Comparison of ENCODE assay signal across 11 mouse cellular contexts in the genomic region with DNA sequence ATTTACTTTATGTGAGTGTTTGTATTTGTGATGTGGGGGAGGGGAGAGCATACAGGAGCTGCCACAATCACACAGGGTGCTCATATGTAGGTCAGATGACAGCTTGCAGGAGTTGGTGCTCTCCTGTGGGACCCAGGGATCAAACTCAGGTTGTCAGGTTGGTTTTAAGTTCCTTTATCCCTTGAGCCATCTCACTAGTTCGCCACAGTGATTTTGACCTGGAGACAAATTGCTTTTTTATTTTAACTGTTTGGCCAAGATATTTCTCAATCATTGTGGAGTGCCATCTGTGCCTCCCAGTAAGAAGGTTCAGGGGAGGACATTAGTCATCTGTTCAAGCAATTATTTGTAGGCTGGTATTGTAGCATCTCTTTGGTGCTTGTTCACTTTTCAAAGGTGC.
"Had no signal": no experiment of that assay in that cellular context is flagged by ENCODE, and none has a peak within 500 bp of the region (broad histone marks: within the 10 kb centered on the region; RNA-seq: fewer than 3 reads in every experiment).

No protein-coding gene starts in this region.

- DNase-seq: kidney, postnatal 10 days; kidney, postnatal 4 days; liver; liver, embryonic 13.5 days; liver, postnatal 0 days; lung, postnatal 14 days; right cerebral cortex, postnatal 4 days; spleen, adult 18-20 months; thymus, adult 18-20 months; thymus, postnatal 14 days had no signal

- ATAC-seq: liver, postnatal 0 days; midbrain, embryonic 13.5 days had no signal
